Mouse (Mus musculus) liver, adult 10 weeks (tissue): Measurements from ENCODE around the gene Ppib. TPM values are rescaled to one million over a fixed set of nuclear protein-coding genes. Genes with fewer than 3 reads are reported as not detected.

Experiments
- polyA plus RNA-seq: library from polyadenylated mRNA; stranded (reverse); fragments of 350-450 nt; fragmentation: Illumina TruSeq; extraction: RNeasy Lipid Tissue Mini Kit (QIAGEN cat#74804); gene quantifications from one replicate; pipeline ENCODE4 v1.2.3, GENCODE M21; 2014; ENCODE audit warnings: low read depth, low replicate concordance

Ppib gene
- polyA plus RNA-seq: 179 TPM

DNA sequence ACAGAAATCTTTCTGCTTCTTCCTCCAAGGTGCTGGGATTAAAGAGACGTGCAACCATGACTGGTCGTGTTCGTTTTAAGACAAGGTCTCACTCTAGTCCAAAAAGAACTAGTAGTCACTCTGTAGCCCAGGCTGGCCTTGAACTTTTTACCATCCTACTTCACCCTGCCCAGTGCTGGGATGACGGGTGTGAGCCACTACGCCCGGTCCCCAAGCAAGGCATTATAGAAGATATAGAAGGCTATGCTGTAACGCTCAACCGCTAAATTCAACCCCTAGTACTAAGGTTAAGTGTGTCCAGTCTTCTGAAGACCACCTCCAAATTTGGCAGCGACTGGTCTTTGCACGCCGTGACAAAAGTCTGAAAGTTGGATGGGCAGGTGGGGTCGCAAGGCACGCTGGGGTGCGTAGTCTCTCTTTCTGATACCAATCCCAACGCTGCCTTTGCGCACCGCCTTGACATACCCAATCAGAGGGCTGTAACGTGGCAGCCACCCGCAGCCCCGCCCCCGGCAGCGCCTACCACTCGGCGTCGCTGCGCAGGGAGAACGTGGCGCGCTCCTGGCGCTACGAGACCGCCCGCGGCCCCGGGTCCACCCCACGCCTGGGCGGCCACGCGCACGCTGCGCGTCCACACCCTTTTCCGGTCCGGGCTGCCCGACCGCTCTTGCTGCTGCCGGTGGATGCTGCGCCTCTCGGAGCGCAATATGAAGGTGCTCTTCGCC lies at the start of gene Ppib:
Ppib (plus strand) TSS at position 640 of the 725 bp plus-strand sequence.

DNA sequence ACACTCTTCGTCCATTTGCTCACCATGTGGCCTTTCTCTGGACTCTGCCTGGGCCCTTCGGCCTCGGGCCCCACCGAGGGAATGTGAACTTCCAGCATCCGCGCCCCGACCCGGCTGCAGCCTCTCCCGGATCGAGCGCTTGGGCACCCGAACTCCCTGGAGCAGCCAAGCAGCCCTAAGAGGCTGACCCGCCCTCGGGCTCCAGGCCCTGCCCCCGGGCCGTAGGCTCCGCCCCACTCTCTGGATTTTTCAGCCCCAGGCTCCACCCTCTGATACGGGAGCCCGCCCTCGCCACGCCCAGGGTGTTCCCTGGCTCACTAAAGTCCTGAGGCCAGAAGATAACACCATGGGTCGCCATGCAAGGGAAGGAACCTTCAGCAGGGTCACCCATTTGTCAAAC lies 9.6 kb downstream of the Ppib start, which contains the start of gene Snx22:
Snx22 (minus strand) TSS at position 137 of the 400 bp plus-strand sequence.

Other genes with a start within 250 kb of the Ppib start
- gene Zfp609, start 232.7 kb upstream of the Ppib start, polyA plus RNA-seq: 4.4 TPM
- gene Pclaf, start 170.0 kb upstream of the Ppib start, polyA plus RNA-seq: 0.24 TPM
- gene Trip4, start 151.4 kb upstream of the Ppib start, polyA plus RNA-seq: 47.7 TPM
- gene Csnk1g1, start 151.3 kb upstream of the Ppib start, polyA plus RNA-seq: 3.9 TPM
- gene Snx22, start 9.5 kb downstream of the Ppib start, polyA plus RNA-seq: not detected
- gene Snx1, start 66.4 kb downstream of the Ppib start, polyA plus RNA-seq: 25.6 TPM
- 75.8 TPM for gene Ciao2a, start 66.4 kb downstream of the Ppib start, polyA plus RNA-seq
- 5.5 TPM for gene Dapk2, start 98.0 kb downstream of the Ppib start, polyA plus RNA-seq